Mouse (Mus musculus) activated CD4-positive, CD25-positive, alpha-beta regulatory T cell, adult 9 weeks (primary cell): ENCODE measurements around the gene Tbc1d1. TPM values are rescaled to one million over a fixed set of nuclear protein-coding genes. Genes with fewer than 3 reads are reported as not detected.

ENCODE experiments used
- polyA plus RNA-seq: library from polyadenylated mRNA; unstranded; fragments of 100-300 nt; shearing (Covaris generic); gene quantifications from one replicate; pipeline ENCODE4 v1.2.1, GENCODE M21; 2017

The Tbc1d1 gene
- polyA plus RNA-seq, result 75.4 TPM

DNA sequence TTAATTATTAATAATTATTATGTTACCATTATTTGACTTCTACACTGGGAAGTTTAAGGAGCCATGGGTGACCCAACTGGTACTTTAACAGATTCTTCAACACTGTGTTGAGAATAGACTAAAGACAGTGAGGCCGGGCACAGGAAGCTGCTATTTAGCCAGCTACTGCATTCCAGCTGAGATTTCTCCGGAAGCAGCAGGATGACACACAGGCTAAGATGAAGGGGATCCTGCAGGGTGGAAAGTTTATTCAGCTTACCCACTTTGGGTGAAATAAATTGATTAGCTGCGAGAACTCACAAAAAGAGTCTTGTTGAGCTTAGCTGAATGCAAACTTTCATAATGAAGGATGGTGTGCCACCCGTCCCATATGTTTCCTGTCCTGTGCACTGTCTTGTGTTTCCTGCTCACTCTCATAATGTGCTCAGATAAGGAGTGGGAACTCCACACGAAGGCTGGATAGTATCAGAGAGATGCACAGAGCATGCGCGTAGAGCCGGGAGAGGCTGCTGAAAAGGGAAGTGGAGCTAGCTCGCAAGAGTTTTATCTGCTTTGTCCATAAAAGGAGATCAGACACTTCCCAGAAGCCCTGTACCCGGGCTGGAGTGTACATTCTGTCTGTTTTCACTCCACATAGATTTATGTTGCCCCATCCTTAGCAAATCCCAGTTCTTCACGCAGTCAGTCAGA is at the start of gene Tbc1d1:
Gene Tbc1d1 (plus strand): TSS at position 445 of the 690 bp plus-strand sequence.

Other genes with a start within 250 kb of the Tbc1d1 start
- gene Rell1, start 187.4 kb upstream of the Tbc1d1 start, polyA plus RNA-seq, result 15.5 TPM
- gene Pgm2, start 63.4 kb upstream of the Tbc1d1 start, polyA plus RNA-seq, result 40.1 TPM